ENCODE assay signal across 16 mouse cellular contexts in the genomic region with DNA sequence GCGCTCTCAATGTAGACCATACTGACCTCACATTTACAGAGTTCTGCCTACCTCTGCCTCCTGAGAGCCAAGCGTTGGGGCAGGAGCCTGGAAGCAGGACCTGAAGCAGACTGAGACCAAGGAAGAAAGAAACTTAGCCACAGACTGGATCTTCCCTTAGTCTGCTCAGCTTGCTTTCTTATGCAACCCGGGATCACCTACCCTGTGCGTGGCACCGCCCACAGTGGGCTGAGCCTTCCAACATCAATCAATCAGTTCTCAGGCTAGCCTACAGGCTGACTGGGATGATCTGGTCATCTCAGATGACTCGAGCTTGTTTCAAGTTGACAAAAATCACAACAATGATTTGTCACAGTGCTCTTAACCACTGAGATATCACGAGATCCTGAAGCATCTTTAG. TPM values are rescaled to one million over a fixed set of nuclear protein-coding genes. Genes with fewer than 3 reads are reported as not detected.
DNase-seq lines count a peak whose midpoint lies in the region; ATAC-seq and TF ChIP-seq lines count a peak whose summit lies in the region.
"Had no signal": no experiment of that assay in that cellular context is flagged by ENCODE, and none has a peak within 500 bp of the region (broad histone marks: within the 10 kb centered on the region; RNA-seq: fewer than 3 reads in every experiment).

No protein-coding gene starts in this region.

- no peaks in the 10 kb centered on the region for H3K79me2 ChIP-seq in liver, adult 2 months (ENCODE audit: control insufficient read depth, insufficient read depth, low read length)

- TF ChIP-seq CTCF in liver, adult 2 months (IDR thresholded peaks at IDR 0.05; ENCODE audit: low read depth, low read length), result no peak

- no peak for TF ChIP-seq POLR2A in liver, adult 2 months (IDR thresholded peaks at IDR 0.05; ENCODE audit: extremely low read depth, insufficient read depth, low read length)

- H3K4me1 ChIP-seq in liver, adult 2 months (ENCODE audit: control insufficient read depth, insufficient read depth, low read length), result no peaks in the 10 kb centered on the region
- peaks cover 3% of the 10 kb centered on the region; the same call in 1 of the 2 replicates for H3K4me1 ChIP-seq in liver, embryonic 11.5 days (replicated peaks; ENCODE audit: control insufficient read depth, insufficient read depth, low read length)
- no peaks in the 10 kb centered on the region for H3K4me1 ChIP-seq in heart, embryonic 11.5 days (ENCODE audit: control insufficient read depth, insufficient read depth, low read length)

- DNase-seq in liver, adult 2 months (ENCODE audit: extremely low read depth, low read depth, low spot score), result peak; percentile 23
- DNase-seq in liver, embryonic 11.5 days (ENCODE audit: low spot score), result no peak
- DNase-seq in 3T3-L1 (ENCODE audit: low read depth, low spot score), result peak; percentile 67
- peak; percentile 82 for DNase-seq in ES-CJ7 (ENCODE audit: low read depth, low spot score)
- no peak for DNase-seq in lung, postnatal 14 days
- no peak for DNase-seq in left cerebral cortex, postnatal 14 days (ENCODE audit: low spot score in 2 of 2)
- DNase-seq: cerebellum, adult 9-10 months; gastrocnemius, adult 2 months had no signal

- intact Hi-C loops in left cerebral cortex, postnatal 14 days (cut with DNase I), result no loop called here

- 40% methylated on average over 7 of the region's 7 CpGs for WGBS in liver, adult 2 months
- WGBS in liver, embryonic 11.5 days, result 32% methylated on average over 7 of the region's 7 CpGs
- WGBS in heart, embryonic 11.5 days (ENCODE audit: insufficient replicate concordance), result 34% methylated on average over 7 of the region's 7 CpGs

- no peak for ATAC-seq in liver, embryonic 11.5 days (replicated peaks; ENCODE audit: low FRiP score)
- peak; percentile 36 for ATAC-seq in granulocyte monocyte progenitor cell, adult 5-6 weeks (replicated peaks; ENCODE audit: poor library complexity, severe bottlenecking)
- no peak for ATAC-seq in heart, embryonic 11.5 days (replicated peaks; ENCODE audit: insufficient number of reproducible peaks, low FRiP score, low TSS enrichment)

- H3K4me3 ChIP-seq in liver, adult 2 months (ENCODE audit: insufficient read depth, low read depth, low read length), result no peak overlapping the region
- no peak overlapping the region for H3K4me3 ChIP-seq in liver, embryonic 11.5 days (ENCODE audit: low read depth, low read length)
- H3K4me3 ChIP-seq in heart, embryonic 11.5 days (ENCODE audit: low read depth, low read length), result no peak overlapping the region
- H3K4me3 ChIP-seq: embryonic facial prominence, embryonic 12.5 days; gastrocnemius, adult 2 months; hindbrain, embryonic 13.5 days; layer of hippocampus, adult 2 months; liver, embryonic 15.5 days; midbrain, embryonic 10.5 days; stomach, embryonic 15.5 days had no signal

- H3K27ac ChIP-seq in liver, adult 2 months (replicated peaks; ENCODE audit: insufficient read depth, low read depth, low read length), result no peak overlapping the region
- H3K27ac ChIP-seq in liver, embryonic 11.5 days (ENCODE audit: low read depth, low read length), result no peak overlapping the region
- no peak overlapping the region for H3K27ac ChIP-seq in heart, embryonic 11.5 days (ENCODE audit: low read depth, low read length)
- H3K27ac ChIP-seq: embryonic facial prominence, embryonic 12.5 days; gastrocnemius, adult 2 months; hindbrain, embryonic 13.5 days; layer of hippocampus, adult 2 months; liver, embryonic 15.5 days; midbrain, embryonic 10.5 days; stomach, embryonic 15.5 days had no signal

- H3K4me2 ChIP-seq in liver, embryonic 11.5 days, result no peak overlapping the region
- no peak overlapping the region for H3K4me2 ChIP-seq in heart, embryonic 11.5 days
- H3K4me2 ChIP-seq: embryonic facial prominence, embryonic 12.5 days; hindbrain, embryonic 13.5 days; liver, embryonic 15.5 days; stomach, embryonic 15.5 days had no signal

- H3K9me3 ChIP-seq in liver, embryonic 11.5 days (ENCODE audit: control insufficient read depth, low read length), result no peaks in the 10 kb centered on the region
- H3K9me3 ChIP-seq in heart, embryonic 11.5 days (replicated peaks; ENCODE audit: control insufficient read depth, low read length), result no peaks in the 10 kb centered on the region
- H3K9me3 ChIP-seq: embryonic facial prominence, embryonic 12.5 days; hindbrain, embryonic 13.5 days; liver, embryonic 15.5 days; midbrain, embryonic 10.5 days; stomach, embryonic 15.5 days had no signal

- H3K36me3 ChIP-seq in liver, adult 2 months (ENCODE audit: control insufficient read depth, insufficient read depth, low read length), result no peaks in the 10 kb centered on the region
- H3K36me3 ChIP-seq in liver, embryonic 11.5 days (ENCODE audit: control insufficient read depth, insufficient read depth, low read length), result no peaks in the 10 kb centered on the region
- no peaks in the 10 kb centered on the region for H3K36me3 ChIP-seq in heart, embryonic 11.5 days (ENCODE audit: control insufficient read depth, insufficient read depth, low read length)
- H3K36me3 ChIP-seq: embryonic facial prominence, embryonic 12.5 days; hindbrain, embryonic 13.5 days; liver, embryonic 15.5 days; midbrain, embryonic 10.5 days; stomach, embryonic 15.5 days had no signal

- no peak overlapping the region for H3K9ac ChIP-seq in liver, adult 2 months (ENCODE audit: low read depth, low read length)
- no peak overlapping the region for H3K9ac ChIP-seq in liver, embryonic 11.5 days (ENCODE audit: low read depth, low read length)
- no peak overlapping the region for H3K9ac ChIP-seq in heart, embryonic 11.5 days (ENCODE audit: low read depth, low read length)
- H3K9ac ChIP-seq: embryonic facial prominence, embryonic 12.5 days; hindbrain, embryonic 13.5 days; liver, embryonic 15.5 days; stomach, embryonic 15.5 days had no signal

- H3K27me3 ChIP-seq in liver, adult 2 months (ENCODE audit: control insufficient read depth, insufficient read depth, low read length), result no peaks in the 10 kb centered on the region
- H3K27me3 ChIP-seq in liver, embryonic 11.5 days (replicated peaks; ENCODE audit: control insufficient read depth, insufficient read depth, low read length), result no peaks in the 10 kb centered on the region; the same call in 1 of the 2 replicates
- peaks cover 3% of the 10 kb centered on the region; the same call in 1 of the 2 replicates for H3K27me3 ChIP-seq in heart, embryonic 11.5 days (ENCODE audit: control insufficient read depth, insufficient read depth, low read length)
- H3K27me3 ChIP-seq: embryonic facial prominence, embryonic 12.5 days; stomach, embryonic 15.5 days had no signal

RNA-seq across cellular contexts. Expression of a gene that starts 7.5 kb away (rescaled TPM):
- total RNA-seq in liver, adult 2 months (2014; rRNA removed), result 0.18 and 1.1 TPM in 2 replicates
- 0.16 and 0.29 TPM in 2 replicates for polyA plus RNA-seq in liver, adult 2 months (2012; rRNA removed)
- polyA plus RNA-seq in liver, embryonic 11.5 days (2014; fragmentation: Nextera tagmentation; extraction: Ambion mirVana), result 1.5 TPM in 2 replicates
- total RNA-seq in granulocyte monocyte progenitor cell, adult 5-6 weeks (2014; fragmentation: Nextera tagmentation), result 11.3 and 23.0 TPM in 2 replicates
- total RNA-seq in granulocyte monocyte progenitor cell, adult 5-6 weeks (2017), result 26.9 and 34.5 TPM in 2 replicates
- 10 to 100 TPM; 87.7 to 90.8 TPM for total RNA-seq in left cerebral cortex, postnatal 14 days (2021)
- 1.9 and 2.0 TPM in 2 replicates for polyA plus RNA-seq in heart, embryonic 11.5 days (2014; fragmentation: Nextera tagmentation; extraction: Ambion mirVana)

RNA-seq across cellular contexts. Expression of a gene that starts 24.9 kb away (rescaled TPM):
- total RNA-seq in liver, adult 2 months (2014; rRNA removed), result 0.46 and 0.87 TPM in 2 replicates
- polyA plus RNA-seq in liver, adult 2 months (2012; rRNA removed), result 0.20 and 0.42 TPM in 2 replicates
- 1.2 and 1.6 TPM in 2 replicates for polyA plus RNA-seq in liver, embryonic 11.5 days (2014; fragmentation: Nextera tagmentation; extraction: Ambion mirVana)
- total RNA-seq in granulocyte monocyte progenitor cell, adult 5-6 weeks (2014; fragmentation: Nextera tagmentation), result 25.4 and 27.4 TPM in 2 replicates
- 32.5 and 44.6 TPM in 2 replicates for total RNA-seq in granulocyte monocyte progenitor cell, adult 5-6 weeks (2017)
- 1 to 10 TPM in 1 of 2 experiments, under 1 TPM in 1; 0.97 to 2.0 TPM for total RNA-seq in left cerebral cortex, postnatal 14 days (2021)
- 0.11 and 0.17 TPM in 2 replicates for polyA plus RNA-seq in heart, embryonic 11.5 days (2014; fragmentation: Nextera tagmentation; extraction: Ambion mirVana)

Comparison
In these comparisons a context has a peak if more than half of its experiments do, and no peak if none do; other contexts are left out.
1. DNase-seq: peak in liver, adult 2 months (single experiment), 3T3-L1 (single experiment) and ES-CJ7 (single experiment); none in liver, embryonic 11.5 days (single experiment), lung, postnatal 14 days (single experiment) and left cerebral cortex, postnatal 14 days (0 of 2).
2. RNA of a gene that starts 24.9 kb away (total RNA-seq): 25.4 to 44.6 TPM in granulocyte monocyte progenitor cell, adult 5-6 weeks; 0.97 to 2.0 TPM in left cerebral cortex, postnatal 14 days and 0.46 to 0.87 TPM in liver, adult 2 months; every median in the first group is over 4 times any median in the second.